Mouse (Mus musculus): ENCODE measurements around the gene Ankrd34a.

GRCm38 (mm10) chr3:96576005-96576658, 20.3 kb upstream of the Ankrd34a start:
- TF ChIP-seq CTCF (IDR thresholded peaks at IDR 0.05; ENCODE audit: borderline replicate concordance, extremely low read depth, insufficient read depth, insufficient read length) (no peak), POLR2A (IDR thresholded peaks at IDR 0.05; ENCODE audit: borderline replicate concordance, extremely low read depth, insufficient read depth, insufficient read length, poor library complexity, severe bottlenecking) (no peak)

All from brain, embryonic 14.5 days (tissue).